In the genomic region with DNA sequence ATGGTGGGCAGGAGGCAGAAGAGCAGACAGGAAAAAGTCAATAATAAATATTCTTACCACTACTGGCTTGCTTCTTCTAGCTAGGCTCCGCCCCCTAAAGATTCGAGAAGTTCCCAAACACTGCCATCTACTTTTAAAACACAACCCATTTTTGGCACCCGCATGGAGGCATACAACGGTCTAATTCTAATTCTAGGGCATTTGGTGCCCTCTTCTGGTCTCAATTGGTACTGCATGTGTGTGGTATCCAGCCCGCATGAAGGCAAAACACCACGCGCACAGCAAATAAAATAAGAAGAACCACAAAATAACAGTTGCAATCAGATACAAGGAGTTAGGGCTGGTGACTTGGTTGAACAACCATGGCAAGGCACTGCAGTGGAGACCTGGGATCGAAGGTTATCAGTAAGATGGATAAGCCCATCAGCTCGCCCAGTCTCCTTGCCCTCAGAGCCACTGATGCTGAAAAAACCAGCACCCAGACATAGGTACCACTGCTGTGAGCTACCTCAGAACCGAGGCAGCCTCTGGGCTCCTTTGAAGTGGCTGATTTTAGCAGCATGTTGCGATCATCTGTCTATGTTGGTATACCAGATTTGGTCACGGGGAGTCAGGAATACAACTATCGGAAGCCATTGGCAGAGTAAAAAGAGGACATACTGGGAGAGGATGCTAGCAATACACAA, we compare ENCODE assay signal across 9 mouse cellular contexts. TPM values are rescaled to one million over a fixed set of nuclear protein-coding genes. Genes with fewer than 3 reads are reported as not detected.
DNase-seq lines count a peak whose midpoint lies in the region; ATAC-seq lines count a peak whose summit lies in the region.
"Had no signal": no experiment of that assay in that cellular context is flagged by ENCODE, and none has a peak within 500 bp of the region (broad histone marks: within the 10 kb centered on the region; RNA-seq: fewer than 3 reads in every experiment).

No protein-coding gene starts in this region.

- no peaks in the 10 kb centered on the region for H3K36me3 ChIP-seq in liver, embryonic 13.5 days
- H3K36me3 ChIP-seq: limb, embryonic 15.5 days had no signal

- no peaks in the 10 kb centered on the region for H3K27me3 ChIP-seq in liver, embryonic 13.5 days
- H3K27me3 ChIP-seq: limb, embryonic 15.5 days had no signal

- H3K4me2 ChIP-seq in liver, embryonic 13.5 days: no peak overlapping the region
- H3K4me2 ChIP-seq: limb, embryonic 15.5 days had no signal

- H3K9me3 ChIP-seq in liver, embryonic 13.5 days (replicated peaks): no peaks in the 10 kb centered on the region
- H3K9me3 ChIP-seq: limb, embryonic 15.5 days had no signal

- H3K9ac ChIP-seq in liver, embryonic 13.5 days: no peak overlapping the region
- H3K9ac ChIP-seq: limb, embryonic 15.5 days had no signal

- H3K4me1 ChIP-seq in liver, embryonic 13.5 days (replicated peaks): peaks cover 17% of the 10 kb centered on the region

- H3K4me3 ChIP-seq in liver, embryonic 13.5 days (replicated peaks): no peak overlapping the region
- H3K4me3 ChIP-seq: limb, embryonic 15.5 days had no signal

- ATAC-seq in liver, embryonic 13.5 days (ENCODE audit: low read depth): peak; percentile 21; the same call in 1 of the 2 replicates

- peak; percentile 88 for DNase-seq in B cell, adult 2 months
- peak; percentile 85 for DNase-seq in MN1 (ENCODE audit: low spot score)
- DNase-seq in cerebellum, adult 9-10 months: peak; percentile 86
- DNase-seq in frontal cortex, postnatal 36 days (ENCODE audit: low spot score in 2 of 2): peak; percentile 83 to 87
- DNase-seq in kidney, postnatal 14 days: peak; percentile 83
- peak; percentile 59 for DNase-seq in liver, embryonic 13.5 days
- peak; percentile 86 for DNase-seq in retina, postnatal 1 day
- peak; percentile 84 for DNase-seq in urinary bladder, postnatal 14 days (ENCODE audit: low spot score)

- whole genome bisulfite sequencing in liver, embryonic 13.5 days (ENCODE audit: insufficient replicate concordance): 27% methylated on average over 13 of the region's 13 CpGs

- H3K27ac ChIP-seq in liver, embryonic 13.5 days: no peak overlapping the region
- H3K27ac ChIP-seq: limb, embryonic 15.5 days had no signal

RNA-seq across cellular contexts. Expression of gene Cnot11, which starts 4.4 kb away (rescaled TPM):
- polyA plus RNA-seq in liver, embryonic 13.5 days (2015; fragmentation: Nextera tagmentation; extraction: Ambion mirVana): 10.9 and 11.3 TPM in 2 replicates

RNA-seq across cellular contexts. Expression of gene Rnf149, which starts 46.8 kb away (rescaled TPM):
- 17.1 and 19.3 TPM in 2 replicates for polyA plus RNA-seq in liver, embryonic 13.5 days (2015; fragmentation: Nextera tagmentation; extraction: Ambion mirVana)

RNA-seq across cellular contexts. Expression of gene Tbc1d8, which starts 51.8 kb away (rescaled TPM):
- 2.7 and 3.0 TPM in 2 replicates for polyA plus RNA-seq in liver, embryonic 13.5 days (2015; fragmentation: Nextera tagmentation; extraction: Ambion mirVana)
